Mouse (Mus musculus): Measurements from ENCODE around the gene Tulp2.
A peak's percentile ranks its signal among the peaks of the same experiment; 100 is the strongest.

- TF ChIP-seq CTCF (IDR thresholded peaks at IDR 0.05; ENCODE audit: extremely low read depth, insufficient read depth, low read length) (no peak), POLR2A (IDR thresholded peaks at IDR 0.05; ENCODE audit: extremely low read depth, insufficient read depth, low read length) (peak; percentile 67; the same call in 1 of the 2 replicates)
These were observed 40.1 kb downstream of the Tulp2 start for GRCm38 (mm10) chr7:45521728-45522184.

All from cortical plate, adult 2 months (tissue).